Mouse (Mus musculus) thymus, postnatal 14 days (tissue): ENCODE data around the gene Fcrla.
A peak's percentile ranks its signal among the peaks of the same experiment; 100 is the strongest.

Source experiments
- DNase-seq: peaks from one replicate; pipeline ENCODE4 v3.0.0; 2021

The Fcrla gene

DNA sequence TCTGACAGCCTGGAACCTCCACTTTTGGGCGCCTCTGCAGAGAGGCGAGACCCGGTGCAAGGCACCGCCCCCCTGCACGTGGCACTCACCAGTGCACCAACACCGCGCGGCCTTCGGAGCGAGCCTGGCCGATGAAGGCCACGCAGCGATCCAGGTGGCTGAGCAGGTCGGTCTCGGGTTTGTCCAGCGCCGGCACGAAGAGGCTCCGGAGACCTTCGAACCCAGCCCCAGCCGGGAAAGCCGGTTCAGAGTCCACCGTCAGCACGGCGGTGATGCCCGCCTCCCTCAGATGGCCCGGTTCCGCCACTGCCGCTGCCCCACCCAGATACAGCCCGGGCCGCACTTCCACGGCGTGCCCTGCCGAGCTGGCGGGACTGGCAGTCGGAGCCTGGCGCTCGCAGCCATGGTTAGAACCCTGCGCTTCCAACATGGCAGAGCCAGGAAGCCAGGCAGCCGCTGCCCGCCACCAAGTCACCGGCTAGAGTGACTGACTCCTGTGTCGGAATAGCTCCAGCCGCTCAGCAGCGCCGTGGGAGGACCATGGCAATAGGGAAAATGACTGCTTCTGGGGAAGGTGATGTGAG, 42.3 kb downstream of the Fcrla start, which contains the start of the genes Gm26620 and Dusp12:
TSS of gene Gm26620 (plus strand) at position 88 of the 584 bp plus-strand sequence.
TSS of gene Dusp12 (minus strand) at position 563 of the 584 bp plus-strand sequence.
- peak; percentile 85 for DNase-seq

DNA sequence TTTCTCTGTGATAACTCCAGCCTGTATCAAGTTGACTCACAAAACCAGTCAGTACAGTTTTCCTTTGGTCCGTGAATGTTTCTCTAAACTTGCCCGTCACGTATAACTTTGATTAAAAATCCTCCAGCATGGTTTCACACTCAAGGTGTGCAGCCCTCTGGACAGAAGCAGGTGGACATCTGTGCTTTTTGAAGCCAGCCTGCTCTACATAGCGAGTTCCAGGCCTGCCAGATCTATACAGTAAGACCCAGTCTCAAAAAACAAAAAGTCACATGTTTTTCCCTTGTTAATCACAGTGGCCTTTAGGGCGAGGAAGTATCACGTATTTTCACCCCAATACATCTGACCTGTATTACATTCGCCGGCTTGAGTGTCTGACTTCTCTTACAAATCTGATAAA, 43.0 kb downstream of the Fcrla start:
- no peak for DNase-seq

DNA sequence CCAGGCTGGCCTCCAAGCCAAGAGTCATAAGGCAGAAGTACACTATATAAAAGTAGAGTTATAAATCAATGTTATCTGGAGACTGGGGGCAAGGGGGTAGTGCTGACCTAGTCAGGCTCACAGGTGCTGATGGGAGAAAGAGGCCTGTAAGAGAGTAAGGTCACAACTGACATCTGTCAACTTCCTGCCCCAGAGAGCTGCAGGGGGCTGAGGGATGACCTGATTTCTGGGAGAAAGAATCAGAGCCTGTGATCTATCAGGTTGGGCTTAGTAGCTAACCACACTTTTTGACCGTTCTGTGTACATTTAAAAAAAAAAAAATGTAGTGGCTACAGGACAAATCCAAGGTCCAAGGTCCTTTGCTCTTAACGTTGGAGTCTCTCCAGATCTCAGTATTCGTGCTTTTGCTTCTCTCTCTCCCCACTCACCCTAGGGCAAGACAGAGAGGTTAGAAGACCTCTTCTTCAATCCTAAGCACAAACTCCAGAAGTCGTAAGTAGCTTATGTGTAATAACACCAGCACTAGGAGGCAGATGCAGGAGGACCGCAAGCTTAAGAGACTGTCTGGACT, 44.4 kb downstream of the Fcrla start:
- DNase-seq: peak; percentile 17

DNA sequence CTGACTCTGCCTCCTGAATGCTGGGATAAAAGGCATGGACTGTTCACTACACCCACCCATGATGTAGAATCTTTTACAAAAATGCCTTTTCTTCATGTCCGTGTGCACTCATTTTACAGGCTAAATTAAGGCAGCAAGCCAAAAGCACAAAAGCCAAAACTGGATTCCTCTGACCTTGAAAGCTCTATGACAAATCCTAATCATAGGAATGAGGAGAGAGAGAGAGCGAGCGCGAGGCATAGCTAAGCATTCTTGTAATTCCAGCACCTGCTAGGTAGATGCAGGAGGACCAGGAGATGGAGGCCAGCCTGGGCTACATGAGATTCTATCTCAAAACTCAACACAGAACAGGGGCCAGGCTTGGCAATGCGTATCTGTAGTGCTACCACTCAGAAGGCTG, 50.5 kb downstream of the Fcrla start:
- no peak for DNase-seq

DNA sequence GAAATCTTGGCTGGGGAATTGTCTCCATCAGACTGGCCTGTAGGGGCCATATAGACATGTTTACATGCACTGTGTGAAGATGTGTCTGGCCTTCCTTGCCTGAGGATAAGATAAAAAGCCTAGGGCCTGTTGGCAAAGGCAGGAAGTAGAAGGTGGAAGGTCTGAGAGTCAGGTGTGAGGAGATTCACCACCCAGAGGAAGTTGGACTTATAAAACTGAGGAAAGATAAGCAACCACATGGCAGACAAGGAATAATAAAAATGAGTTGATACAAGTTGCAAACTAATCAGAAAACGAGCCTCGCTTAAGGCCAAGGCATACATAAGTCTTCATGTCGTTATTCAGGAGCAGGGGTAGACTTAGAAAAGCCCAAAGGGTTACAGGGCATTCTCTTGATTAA, 51.7 kb downstream of the Fcrla start:
- no peak for DNase-seq

DNA sequence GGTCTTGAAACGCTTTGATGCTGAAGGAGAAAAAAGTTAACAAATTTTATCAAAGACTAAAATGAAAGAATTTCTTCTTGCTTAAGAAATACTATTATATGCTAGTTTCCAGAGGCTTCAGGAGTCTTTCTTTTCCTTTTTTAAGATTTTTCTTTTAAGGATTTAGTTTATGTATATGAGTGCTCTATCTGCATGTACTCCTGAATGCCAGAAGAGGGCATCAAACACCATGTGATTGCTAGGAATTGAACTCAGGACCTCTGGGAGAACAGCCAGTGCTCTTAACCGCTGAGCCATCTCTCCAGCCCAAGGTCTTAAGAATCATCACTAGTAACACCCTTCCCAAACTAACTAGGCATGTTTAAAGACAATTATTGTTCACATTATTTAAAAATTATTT, 55.4 kb downstream of the Fcrla start:
- DNase-seq: no peak

DNA sequence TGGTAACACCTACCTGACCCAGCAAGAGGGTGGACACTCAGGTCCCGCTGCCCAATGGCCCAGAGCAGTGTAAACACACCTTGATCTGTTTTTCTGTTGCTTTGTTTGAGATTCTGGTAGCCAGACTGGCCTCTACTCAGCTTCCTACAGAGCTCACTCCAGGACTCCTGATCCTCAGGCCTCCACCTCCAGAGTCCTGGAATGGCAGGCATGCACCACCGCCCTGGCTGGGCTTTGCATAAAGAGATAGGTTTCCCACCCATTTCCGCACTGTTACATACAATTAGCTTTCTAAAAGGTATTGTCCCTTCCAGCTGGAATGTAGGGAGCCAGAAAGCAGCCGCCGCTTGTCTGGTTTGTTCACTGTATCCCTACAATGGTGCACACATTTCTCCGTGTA, 56.0 kb downstream of the Fcrla start:
- DNase-seq: no peak

DNA sequence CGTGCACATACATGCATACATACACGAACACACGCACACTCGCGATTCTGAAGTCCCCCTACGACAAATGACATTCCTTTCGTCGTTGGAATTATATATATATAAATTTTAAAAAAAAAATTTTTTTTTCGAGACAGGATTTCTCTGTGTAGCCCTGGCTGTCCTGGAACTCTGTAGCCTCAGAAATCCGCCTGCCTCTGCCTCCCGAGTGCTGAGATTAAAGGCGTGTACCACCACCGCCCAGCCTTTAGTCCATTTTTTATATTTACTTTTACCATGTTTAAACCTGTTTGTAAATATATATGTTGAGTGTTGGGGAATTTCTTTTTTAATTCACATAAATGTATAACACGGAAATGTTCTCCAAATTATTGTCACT, 58.5 kb downstream of the Fcrla start:
- no peak for DNase-seq

DNA sequence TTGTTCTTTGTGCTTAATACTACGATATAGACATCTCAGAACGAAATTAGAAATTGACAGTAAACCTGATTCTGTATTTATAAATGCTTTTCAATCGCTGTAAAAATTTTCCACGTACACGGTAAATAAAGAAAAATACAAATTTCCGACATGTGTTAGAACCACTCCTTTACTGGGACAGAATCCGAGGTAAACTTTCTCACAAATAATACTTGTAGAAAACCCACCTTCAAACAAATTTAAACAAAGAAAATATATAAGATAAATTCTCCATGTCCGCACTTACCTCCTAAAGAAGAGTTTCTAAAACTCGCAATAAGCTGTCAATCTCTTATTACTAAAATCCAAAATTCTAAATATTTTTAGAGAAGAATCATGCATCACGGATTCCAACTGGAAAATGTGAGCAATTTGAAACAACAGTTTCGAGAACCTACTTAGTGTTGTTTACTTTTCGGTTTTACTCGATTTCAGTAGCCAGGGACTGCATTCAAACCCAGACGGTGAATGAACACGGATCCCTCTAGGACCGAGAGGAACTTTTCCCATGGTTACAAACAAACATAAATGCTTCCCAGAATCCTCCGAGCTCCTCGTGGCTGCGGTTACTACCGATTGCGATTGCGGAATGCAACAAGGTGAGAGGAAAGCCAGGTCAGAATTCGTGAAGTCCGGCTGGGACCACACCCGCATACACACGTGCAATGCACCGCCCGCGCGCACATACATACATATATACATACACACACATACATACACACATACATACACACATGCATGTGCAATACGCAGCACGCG, 59.1 kb downstream of the Fcrla start:
- peak; percentile 40 for DNase-seq

DNA sequence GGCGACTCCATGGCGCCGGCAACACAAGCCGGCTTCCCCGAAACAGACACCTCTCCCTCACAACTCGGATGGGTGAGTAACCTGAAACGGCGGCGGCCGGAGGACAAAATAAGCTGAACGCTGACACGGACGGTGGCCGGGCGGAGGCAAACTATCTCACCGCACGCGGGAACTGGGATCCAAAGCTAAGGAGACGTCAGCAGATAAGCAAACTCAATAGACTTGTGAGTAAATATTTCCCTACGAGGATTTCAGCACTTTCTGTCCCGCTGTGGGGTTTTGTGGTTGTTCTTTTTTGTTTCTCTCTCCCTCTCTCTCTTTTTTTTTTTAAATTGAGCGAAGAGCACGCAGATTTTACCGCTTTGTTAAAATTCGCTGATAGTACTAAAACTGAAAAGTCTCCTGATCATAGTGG, 59.7 kb downstream of the Fcrla start, which contains the start of gene Atf6:
TSS of gene Atf6 (minus strand) at position 81 of the 415 bp plus-strand sequence.
- DNase-seq: peak; percentile 90
